Mouse (Mus musculus) E14TG2a.4 (cell line): Measurements from ENCODE around the gene Acot12.

Source experiments
- CTCF ChIP-seq: conservative IDR thresholded peaks from 2 replicates; pipeline ENCODE4 v1.5.1; 2014; ENCODE audit warnings: low read length
- NANOG ChIP-seq: IDR thresholded peaks from 2 replicates; pipeline ENCODE4 v1.6.1; 2014; ENCODE audit warnings: borderline replicate concordance, low read length, mixed read lengths
- POU5F1 ChIP-seq: IDR thresholded peaks from 2 replicates; pipeline ENCODE4 v1.6.1; 2014; ENCODE audit warnings: low read length, borderline replicate concordance

GRCm38 (mm10) chr13:91748401-91748800 lies 7.1 kb downstream of the Acot12 start:
- TF ChIP-seq CTCF (no peak), NANOG (no peak), POU5F1 (no peak)
